ENCODE assay signal across 16 mouse cellular contexts in the genomic region with DNA sequence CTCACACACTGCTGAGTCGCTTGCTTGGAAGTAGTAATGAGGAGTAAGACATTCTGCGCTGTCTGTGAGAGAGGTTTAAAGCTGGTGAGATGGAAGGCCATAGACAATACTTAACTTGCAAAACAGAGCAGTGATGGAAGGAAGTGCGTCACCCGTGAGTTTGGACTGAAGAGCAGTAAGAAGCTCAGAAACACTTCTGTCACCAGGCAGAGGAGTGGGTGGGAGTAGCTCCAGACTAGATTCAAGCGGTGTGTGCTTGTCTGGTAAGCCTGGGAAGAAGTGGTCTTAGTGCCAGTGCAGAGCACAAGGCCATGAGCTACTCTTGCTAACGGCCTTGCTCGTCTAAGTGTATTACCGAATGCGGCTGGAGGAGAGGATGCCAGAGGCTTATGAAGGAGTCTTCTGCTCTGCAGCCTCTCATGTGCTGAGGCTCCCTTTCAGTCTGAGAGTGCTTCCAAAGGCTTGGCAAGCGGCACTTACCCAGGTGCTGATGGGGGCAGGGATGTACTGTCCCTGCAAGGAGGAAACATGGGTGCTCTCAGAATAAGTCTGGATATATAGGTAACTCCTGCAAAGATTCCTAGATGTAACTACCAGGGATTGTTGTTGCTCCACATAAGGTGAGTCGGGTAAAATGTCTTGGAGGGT. TPM values are rescaled to one million over a fixed set of nuclear protein-coding genes. Genes with fewer than 3 reads are reported as not detected.
DNase-seq lines count a peak whose midpoint lies in the region; TF ChIP-seq lines count a peak whose summit lies in the region.
"Had no signal": no experiment of that assay in that cellular context is flagged by ENCODE, and none has a peak within 500 bp of the region (broad histone marks: within the 10 kb centered on the region; RNA-seq: fewer than 3 reads in every experiment).

No protein-coding gene starts in this region.

- DNase-seq in frontal cortex, postnatal 36 days (ENCODE audit: low spot score in 2 of 2): peak; percentile 42 to 53
- DNase-seq in frontal cortex, postnatal 14 days (ENCODE audit: low spot score in 2 of 2): no peak
- DNase-seq in left cerebral cortex, adult 2 months (ENCODE audit: extremely low spot score in 1 of 2, low spot score in 2 of 2): peak in 1 of 2 experiments; percentile 39
- no peak for DNase-seq in left cerebral cortex, postnatal 4 days
- peak; percentile 83 for DNase-seq in cerebellum, adult 9-11 months
- peak; percentile 65 for DNase-seq in right cerebral cortex, postnatal 25 days
- DNase-seq in thymus, postnatal 14 days: no peak
- DNase-seq: adrenal gland, postnatal 36 days; forebrain, postnatal 0 days; heart, adult 2 months; lung, embryonic 14.5 days had no signal

- intact Hi-C loops in left cerebral cortex, adult 2 months (cut with DNase I): no loop called here
- intact Hi-C loops in left cerebral cortex, postnatal 4 days (cut with DNase I): no loop called here

- no peak overlapping the region for H3K4me3 ChIP-seq in left cerebral cortex, adult 2 months
- H3K4me3 ChIP-seq: embryonic facial prominence, embryonic 10.5 days; erythroblast, embryonic 14.5 days; heart, adult 2 months; midbrain, embryonic 15.5 days had no signal

- H3K27ac ChIP-seq in left cerebral cortex, adult 2 months: peak overlapping the region; percentile 53; the same call in 1 of the 2 replicates
- H3K27ac ChIP-seq: embryonic facial prominence, embryonic 10.5 days; heart, adult 2 months; hindbrain, embryonic 14.5 days; kidney, postnatal 0 days; midbrain, embryonic 15.5 days had no signal

- no peak for TF ChIP-seq CTCF in left cerebral cortex, adult 2 months (IDR thresholded peaks at IDR 0.05)

RNA-seq across cellular contexts. Expression of gene Tomm34, which starts 27.8 kb away (rescaled TPM):
- 10 to 100 TPM; 79.2 to 83.9 TPM for total RNA-seq in left cerebral cortex, adult 2 months (2021)
- total RNA-seq in left cerebral cortex, postnatal 4 days (2021): 10 to 100 TPM; 41.4 to 42.7 TPM

RNA-seq across cellular contexts. Expression of gene Stk4, which starts 28.6 kb away (rescaled TPM):
- total RNA-seq in left cerebral cortex, adult 2 months (2021): 10 to 100 TPM; 32.4 to 41.9 TPM
- 10 to 100 TPM; 31.8 to 38.8 TPM for total RNA-seq in left cerebral cortex, postnatal 4 days (2021)

Comparison
In these comparisons a context has a peak if more than half of its experiments do, and no peak if none do; other contexts are left out.
1. DNase-seq: peak in frontal cortex, postnatal 36 days (2 of 2), cerebellum, adult 9-11 months (single experiment) and right cerebral cortex, postnatal 25 days (single experiment); none in frontal cortex, postnatal 14 days (0 of 2), left cerebral cortex, postnatal 4 days (single experiment) and thymus, postnatal 14 days (single experiment).